Mouse (Mus musculus) testis, adult 2 months (tissue): ENCODE results near the gene Rbfox3.

Experiments used
- CTCF ChIP-seq: fragments of 200-500 bp; IDR thresholded peaks from 2 replicates; pipeline ENCODE4 v1.5.1; 2012; ENCODE audit warnings: low read depth, mild to moderate bottlenecking, inconsistent platforms, low read length, moderate library complexity; ENCODE audit not compliant: control insufficient read depth, insufficient read depth, insufficient replicate concordance
- POLR2A ChIP-seq: fragments of 200-500 bp; IDR thresholded peaks from 2 replicates; pipeline ENCODE4 v1.6.1; 2012; ENCODE audit warnings: low read depth, mild to moderate bottlenecking, inconsistent platforms, low read length, moderate library complexity; ENCODE audit not compliant: control insufficient read depth

GRCm38 (mm10) chr11:118906131-118906823, 5.1 kb downstream of the Rbfox3 start:
- TF ChIP-seq CTCF (no peak), POLR2A (no peak)
